Mouse (Mus musculus): ENCODE measurements at regions not wholly inside any gene's neighbourhood (a gene's known extent, or its start where the extent isn't known, plus 50 kb on each side); places are given as distances from the start of the nearest gene placed in this dataset.

GRCm38 (mm10) chr10:120561821-120562220 lies 85.6 kb upstream of the Hmga2 start:
- no peak for DNase-seq (ENCODE audit: low spot score in 2 of 2)

GRCm38 (mm10) chr10:120557850-120558447 lies 81.7 kb upstream of the Hmga2 start:
- DNase-seq (ENCODE audit: low spot score in 2 of 2) = no peak

GRCm38 (mm10) chr10:120556116-120556515 lies 79.8 kb upstream of the Hmga2 start:
- DNase-seq (ENCODE audit: low spot score in 2 of 2) = no peak

- peak; percentile 4 to 6 for DNase-seq (ENCODE audit: low spot score in 2 of 2)
Measured at GRCm38 (mm10) chr10:120553097-120553453, 76.8 kb upstream of the Hmga2 start.

GRCm38 (mm10) chr10:120552341-120553096 lies 76.2 kb upstream of the Hmga2 start:
- peak; percentile 4 to 11 for DNase-seq (ENCODE audit: low spot score in 2 of 2)

- DNase-seq (ENCODE audit: low spot score in 2 of 2) = no peak
Measured at GRCm38 (mm10) chr10:120551851-120552281, 75.6 kb upstream of the Hmga2 start.

GRCm38 (mm10) chr10:120547164-120547563 lies 70.9 kb upstream of the Hmga2 start:
- no peak for DNase-seq (ENCODE audit: low spot score in 2 of 2)

GRCm38 (mm10) chr10:120541618-120542017 lies 65.3 kb upstream of the Hmga2 start:
- no peak for DNase-seq (ENCODE audit: low spot score in 2 of 2)

- DNase-seq (ENCODE audit: low spot score in 2 of 2) = no peak
Measured at GRCm38 (mm10) chr10:120538561-120538960, 62.3 kb upstream of the Hmga2 start.

GRCm38 (mm10) chr10:120528406-120528805 lies 52.1 kb upstream of the Hmga2 start:
- no peak for DNase-seq (ENCODE audit: low spot score in 2 of 2)

GRCm38 (mm10) chr10:120527951-120528350 lies 51.7 kb upstream of the Hmga2 start:
- DNase-seq (ENCODE audit: low spot score in 2 of 2) = no peak

- no peak for DNase-seq (ENCODE audit: low spot score in 2 of 2)
Measured at GRCm38 (mm10) chr10:120526991-120527390, 50.7 kb upstream of the Hmga2 start.

Data from adrenal gland, postnatal 4 days (tissue).